Mouse (Mus musculus): Measurements from ENCODE around the gene Bola2. TPM values are rescaled to one million over a fixed set of nuclear protein-coding genes. Genes with fewer than 3 reads are reported as not detected.
"Not testable (repeated sequence)": the region's sequence is repeated elsewhere in the genome, so short reads cannot be mapped to it uniquely, and the experiment has no call there.

The Bola2 gene
- total and polyA plus RNA-seq, 2 experiments = 15.6 to 37.7 TPM

DNA sequence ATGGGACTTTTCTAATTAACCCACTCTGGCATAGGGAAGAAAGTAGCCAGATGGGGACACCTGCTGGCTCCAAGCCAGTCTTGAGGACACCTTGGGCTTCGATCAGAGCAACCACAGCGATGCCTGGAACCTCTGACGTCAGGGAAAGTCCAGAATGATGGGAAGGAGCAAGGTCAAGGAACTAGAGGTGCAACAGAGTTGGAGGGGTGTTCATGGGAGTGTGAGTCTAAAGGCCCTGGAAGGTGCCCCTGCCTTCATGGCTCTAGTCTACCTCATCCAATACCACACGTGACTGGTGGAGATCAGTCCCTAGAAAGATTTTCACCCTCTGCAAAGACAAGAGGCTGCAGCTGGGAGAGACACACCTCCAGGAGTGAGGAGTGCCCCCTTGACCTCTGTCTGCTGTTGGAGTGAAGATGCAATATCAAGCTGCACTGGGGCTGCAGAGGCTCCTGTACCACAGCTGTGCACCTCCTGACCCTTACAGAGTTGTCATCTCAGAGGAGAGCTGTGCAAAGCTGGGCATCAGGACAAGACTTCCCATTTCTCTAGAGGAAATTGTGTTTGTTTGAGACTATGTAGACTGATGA lies 18.5 kb upstream of the Bola2 start:
- DNase-seq (ENCODE audit: extremely low read depth, low read depth, low spot score) = no peak
- H3K79me2 ChIP-seq (ENCODE audit: control insufficient read depth, insufficient read depth, low read length) = no peaks in the 10 kb centered on the region; the same call in 1 of the 2 replicates
- peaks cover 23% of the 10 kb centered on the region for H3K36me3 ChIP-seq (ENCODE audit: control insufficient read depth, insufficient read depth, low read length)
- TF ChIP-seq CTCF (IDR thresholded peaks at IDR 0.05; ENCODE audit: low read depth, low read length) (no peak), POLR2A (IDR thresholded peaks at IDR 0.05; ENCODE audit: extremely low read depth, insufficient read depth, low read length) (no peak)
- no peaks in the 10 kb centered on the region for H3K27me3 ChIP-seq (ENCODE audit: control insufficient read depth, insufficient read depth, low read length)
- 14% methylated on average over 4 of the region's 4 CpGs for WGBS
- no peak overlapping the region for H3K4me3 ChIP-seq (ENCODE audit: insufficient read depth, low read depth, low read length)
- peak overlapping the region; percentile 23 for H3K9ac ChIP-seq (ENCODE audit: low read depth, low read length)
- peaks cover 40% of the 10 kb centered on the region for H3K4me1 ChIP-seq (ENCODE audit: control insufficient read depth, insufficient read depth, low read length)
- peak overlapping the region; percentile 98 for H3K27ac ChIP-seq (replicated peaks; ENCODE audit: insufficient read depth, low read depth, low read length)

DNA sequence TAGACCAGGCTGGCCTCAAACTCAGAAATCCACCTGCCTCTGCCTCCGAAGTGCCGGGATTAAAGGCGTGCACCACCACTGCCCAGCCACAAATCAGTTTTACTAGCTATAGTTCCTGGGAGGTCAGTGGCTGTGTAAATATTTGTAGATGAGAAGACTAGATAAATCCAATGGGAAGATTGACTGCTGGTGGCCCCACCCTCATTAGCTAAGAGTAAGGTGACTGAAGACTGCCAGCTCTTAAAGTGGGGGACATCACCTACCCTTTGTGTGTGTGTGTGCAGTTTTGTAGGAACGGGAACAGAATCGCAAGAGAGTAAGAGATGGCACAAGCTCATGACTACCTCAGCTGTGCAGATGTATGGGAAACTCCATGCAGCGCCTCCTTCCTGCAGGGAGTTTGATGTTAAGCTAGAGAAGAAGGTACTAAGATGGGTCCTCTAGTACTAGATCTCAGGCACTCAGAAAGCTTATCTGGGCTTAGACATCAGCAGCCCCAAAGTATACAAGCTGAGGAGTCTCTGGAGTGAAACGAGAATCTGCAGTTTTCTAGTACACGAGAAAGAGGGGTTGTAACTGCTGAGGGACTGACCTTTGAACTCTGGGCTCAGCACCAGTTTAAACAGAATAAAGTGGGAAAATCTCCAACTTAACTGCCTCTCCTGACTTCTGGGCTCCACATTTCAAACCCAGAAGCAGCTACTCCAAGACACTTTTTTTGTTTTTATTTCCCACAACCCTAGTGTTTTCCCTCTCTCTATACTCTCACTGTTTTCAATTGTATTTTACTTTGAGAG lies 16.5 kb upstream of the Bola2 start:
- H3K27ac ChIP-seq (replicated peaks; ENCODE audit: insufficient read depth, low read depth, low read length) = peak overlapping the region; percentile 100
- no peak for TF ChIP-seq POLR2A (IDR thresholded peaks at IDR 0.05; ENCODE audit: extremely low read depth, insufficient read depth, low read length)
- no peak for TF ChIP-seq CTCF (IDR thresholded peaks at IDR 0.05; ENCODE audit: low read depth, low read length)
- H3K27me3 ChIP-seq (ENCODE audit: control insufficient read depth, insufficient read depth, low read length) = no peaks in the 10 kb centered on the region
- WGBS = 25% methylated on average over 8 of the region's 8 CpGs
- H3K4me3 ChIP-seq (ENCODE audit: insufficient read depth, low read depth, low read length) = peak overlapping the region; percentile 8; the same call in 1 of the 2 replicates
- peaks cover 6% of the 10 kb centered on the region for H3K36me3 ChIP-seq (ENCODE audit: control insufficient read depth, insufficient read depth, low read length)
- peak; percentile 94 for DNase-seq (ENCODE audit: extremely low read depth, low read depth, low spot score)
- peaks cover 46% of the 10 kb centered on the region for H3K4me1 ChIP-seq (ENCODE audit: control insufficient read depth, insufficient read depth, low read length)
- peak overlapping the region; percentile 74 for H3K9ac ChIP-seq (ENCODE audit: low read depth, low read length)
- no peaks in the 10 kb centered on the region; the same call in 1 of the 2 replicates for H3K79me2 ChIP-seq (ENCODE audit: control insufficient read depth, insufficient read depth, low read length)

DNA sequence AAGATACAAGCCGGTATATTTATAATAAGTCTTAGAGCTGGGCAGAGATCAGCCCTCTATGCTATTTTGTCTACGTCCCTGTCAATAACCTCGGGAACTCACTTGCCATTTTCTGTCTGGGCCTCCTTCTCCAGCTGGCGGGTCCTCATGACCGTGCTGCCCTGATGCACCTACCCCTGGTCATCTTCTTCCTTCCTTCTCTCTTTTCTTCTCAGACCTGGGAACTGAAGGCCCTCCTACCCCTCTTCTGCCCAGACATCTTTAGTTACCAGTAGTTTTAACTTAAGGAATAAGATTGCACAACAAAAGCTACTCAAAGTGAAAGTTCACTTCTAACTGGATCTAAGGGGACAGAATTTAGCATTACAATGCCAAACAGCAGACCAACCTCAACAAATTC lies 15.5 kb upstream of the Bola2 start:
- WGBS = 51% methylated on average over 5 of the region's 5 CpGs
- no peaks in the 10 kb centered on the region; the same call in 1 of the 2 replicates for H3K79me2 ChIP-seq (ENCODE audit: control insufficient read depth, insufficient read depth, low read length)
- H3K9ac ChIP-seq (ENCODE audit: low read depth, low read length) = no peak overlapping the region
- H3K36me3 ChIP-seq (ENCODE audit: control insufficient read depth, insufficient read depth, low read length) = 0 out of 2 replicates have a peak, but pooled peaks cover 2% of the 10 kb centered on the region
- no peaks in the 10 kb centered on the region for H3K27me3 ChIP-seq (ENCODE audit: control insufficient read depth, insufficient read depth, low read length)
- peak overlapping the region; percentile 54 for H3K27ac ChIP-seq (replicated peaks; ENCODE audit: insufficient read depth, low read depth, low read length)
- H3K4me3 ChIP-seq (ENCODE audit: insufficient read depth, low read depth, low read length) = no peak overlapping the region
- DNase-seq (ENCODE audit: extremely low read depth, low read depth, low spot score) = no peak
- TF ChIP-seq POLR2A (IDR thresholded peaks at IDR 0.05; ENCODE audit: extremely low read depth, insufficient read depth, low read length) = no peak
- TF ChIP-seq CTCF (IDR thresholded peaks at IDR 0.05; ENCODE audit: low read depth, low read length) = no peak
- H3K4me1 ChIP-seq (ENCODE audit: control insufficient read depth, insufficient read depth, low read length) = peaks cover 41% of the 10 kb centered on the region

DNA sequence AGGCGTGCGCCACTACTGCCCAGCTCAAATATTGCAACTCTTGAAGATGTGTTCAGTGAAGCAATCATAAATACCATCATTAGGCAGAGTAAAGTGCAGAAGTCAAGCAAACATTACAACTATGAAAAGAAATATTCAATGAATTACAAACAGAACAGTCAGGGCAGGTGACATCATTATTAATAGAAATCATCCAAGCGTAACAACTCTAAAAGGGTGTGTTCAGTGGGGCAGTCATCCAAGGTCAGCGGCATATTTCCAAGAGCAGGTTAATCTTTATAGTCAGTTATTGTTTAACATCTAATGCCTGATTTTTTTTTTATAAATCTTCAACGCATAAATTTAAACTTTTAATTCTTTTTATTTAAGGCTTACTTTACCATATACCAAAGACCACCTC lies 14.0 kb upstream of the Bola2 start:
- no peak overlapping the region for H3K9ac ChIP-seq (ENCODE audit: low read depth, low read length)
- peaks cover 36% of the 10 kb centered on the region for H3K4me1 ChIP-seq (ENCODE audit: control insufficient read depth, insufficient read depth, low read length)
- H3K36me3 ChIP-seq (ENCODE audit: control insufficient read depth, insufficient read depth, low read length) = no peaks in the 10 kb centered on the region
- TF ChIP-seq CTCF (IDR thresholded peaks at IDR 0.05; ENCODE audit: low read depth, low read length) (0 out of 2 replicates have a peak, but pooled peaks have one; percentile 6), POLR2A (IDR thresholded peaks at IDR 0.05; ENCODE audit: extremely low read depth, insufficient read depth, low read length) (no peak)
- H3K4me3 ChIP-seq (ENCODE audit: insufficient read depth, low read depth, low read length) = no peak overlapping the region
- WGBS = 20% methylated on average over 5 of the region's 5 CpGs
- DNase-seq (ENCODE audit: extremely low read depth, low read depth, low spot score) = peak; percentile 98
- no peaks in the 10 kb centered on the region for H3K79me2 ChIP-seq (ENCODE audit: control insufficient read depth, insufficient read depth, low read length)
- H3K27me3 ChIP-seq (ENCODE audit: control insufficient read depth, insufficient read depth, low read length) = no peaks in the 10 kb centered on the region
- H3K27ac ChIP-seq (replicated peaks; ENCODE audit: insufficient read depth, low read depth, low read length) = no peak overlapping the region

DNA sequence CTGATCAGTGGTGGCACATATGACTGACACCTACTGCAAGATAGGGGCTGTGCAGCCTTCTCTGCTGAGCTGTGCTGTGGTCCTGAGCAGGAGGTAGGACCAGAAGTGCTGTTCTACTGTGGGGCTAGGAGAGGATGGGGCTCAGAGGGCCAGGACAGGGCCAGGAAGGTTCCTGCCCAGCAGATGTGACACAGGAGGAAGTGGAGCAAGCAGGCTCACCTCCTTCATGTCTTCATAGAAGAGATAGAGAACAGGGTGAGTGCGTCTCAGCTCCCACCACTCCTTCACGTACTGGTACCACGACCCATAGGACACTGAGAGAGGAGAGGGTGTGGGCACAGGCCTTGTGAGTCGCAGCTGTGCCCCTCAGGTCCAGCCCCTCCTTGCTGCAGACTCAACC lies 7.0 kb upstream of the Bola2 start:
- peaks cover 25% of the 10 kb centered on the region for H3K4me1 ChIP-seq (ENCODE audit: control insufficient read depth, insufficient read depth, low read length)
- not testable (repeated sequence) for DNase-seq (ENCODE audit: extremely low read depth, low read depth, low spot score); H3K27me3 ChIP-seq (ENCODE audit: control insufficient read depth, insufficient read depth, low read length); H3K36me3 ChIP-seq (ENCODE audit: control insufficient read depth, insufficient read depth, low read length); H3K9ac ChIP-seq (ENCODE audit: low read depth, low read length); H3K4me3 ChIP-seq (ENCODE audit: insufficient read depth, low read depth, low read length); H3K79me2 ChIP-seq (ENCODE audit: control insufficient read depth, insufficient read depth, low read length)
- 80% methylated on average over 4 of the region's 4 CpGs for WGBS
- peak overlapping the region; percentile 36 for H3K27ac ChIP-seq (replicated peaks; ENCODE audit: insufficient read depth, low read depth, low read length)

DNA sequence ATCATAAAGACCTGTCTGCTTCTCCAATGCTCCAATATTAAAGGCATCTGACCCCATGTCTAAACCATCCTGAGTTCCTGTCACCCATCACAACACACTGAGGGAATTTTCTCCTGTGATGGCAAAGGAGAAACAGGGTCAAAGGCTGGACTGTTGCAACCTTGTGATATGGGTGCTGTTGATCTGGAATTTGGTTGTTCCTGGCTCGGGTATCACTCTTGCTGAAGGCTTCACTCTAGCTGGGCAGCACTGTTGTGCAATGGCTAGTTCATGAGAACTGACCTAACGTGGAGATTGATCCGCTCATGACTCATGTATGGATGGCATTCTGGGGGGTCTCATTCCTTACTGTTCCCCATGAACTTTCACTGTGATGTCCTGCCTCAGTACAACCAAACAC lies 6.2 kb upstream of the Bola2 start:
- Histone ChIP-seq H3K27me3 (ENCODE audit: control insufficient read depth, insufficient read depth, low read length) (no peaks in the 10 kb centered on the region), H3K4me3 (ENCODE audit: insufficient read depth, low read depth, low read length) (no peak overlapping the region), H3K36me3 (ENCODE audit: control insufficient read depth, insufficient read depth, low read length) (no peaks in the 10 kb centered on the region), H3K9ac (ENCODE audit: low read depth, low read length) (0 out of 2 replicates have a peak overlapping the region, but pooled peaks have one; percentile 1), H3K79me2 (ENCODE audit: control insufficient read depth, insufficient read depth, low read length) (no peaks in the 10 kb centered on the region), H3K27ac (replicated peaks; ENCODE audit: insufficient read depth, low read depth, low read length) (peak overlapping the region; percentile 84), H3K4me1 (ENCODE audit: control insufficient read depth, insufficient read depth, low read length) (peaks cover 26% of the 10 kb centered on the region)
- DNase-seq (ENCODE audit: extremely low read depth, low read depth, low spot score) = peak; percentile 99
- 19% methylated on average over 3 of the region's 3 CpGs for WGBS
- TF ChIP-seq CTCF (IDR thresholded peaks at IDR 0.05; ENCODE audit: low read depth, low read length) = no peak
- no peak for TF ChIP-seq POLR2A (IDR thresholded peaks at IDR 0.05; ENCODE audit: extremely low read depth, insufficient read depth, low read length)
